Mouse (Mus musculus) macrophage (primary cell): Measurements from ENCODE around the gene Scamp2. TPM values are rescaled to one million over a fixed set of nuclear protein-coding genes. Genes with fewer than 3 reads are reported as not detected.

Experiments used
- H3K27ac ChIP-seq: fragments of 350-480 bp; formaldehyde crosslinking; 2 replicates; pipeline ENCODE4 v1.9.0; 2021
- H3K36me3 ChIP-seq: fragments of 350-480 bp; formaldehyde crosslinking; 2 replicates; pipeline ENCODE4 v1.9.0; 2021; ENCODE audit errors: inconsistent target
- H3K4me3 ChIP-seq: fragments of 350-480 bp; formaldehyde crosslinking; 2 replicates; pipeline ENCODE4 v1.9.0; 2021; ENCODE audit errors: inconsistent target
- H3K79me2 ChIP-seq: fragments of 350-480 bp; formaldehyde crosslinking; 2 replicates; pipeline ENCODE4 v1.9.0; 2021; ENCODE audit errors: inconsistent target
- WGBS: methylation state at CpG from one replicate; pipeline ENCODE4 v1.1.7; 2026; ENCODE audit warnings: inconsistent platforms; ENCODE audit not compliant: missing documents; 5-methylcytosine and 5-hydroxymethylcytosine counted together
- polyA plus RNA-seq: library from polyadenylated mRNA; stranded (reverse); fragments of 250-400 nt; gene quantifications from 3 replicates; pipeline ENCODE4 v1.2.4, GENCODE M21; 2018; ENCODE audit warnings: inconsistent platforms

The Scamp2 gene
- polyA plus RNA-seq, 1 experiment from 2014 or later, result 90.8 TPM

- H3K27ac ChIP-seq, result no peak overlapping the region
- peaks cover 40% of the 10 kb centered on the region for H3K36me3 ChIP-seq
- WGBS, result 91% methylated on average over 12 of the region's 12 CpGs
- no peak overlapping the region for H3K4me3 ChIP-seq
- H3K79me2 ChIP-seq, result no peaks in the 10 kb centered on the region
These were observed 32.9 kb downstream of the Scamp2 start for GRCm38 (mm10) chr9:57593454-57594173.

GRCm38 (mm10) chr9:57594174-57594509 lies 33.4 kb downstream of the Scamp2 start:
- no peak overlapping the region for H3K27ac ChIP-seq
- WGBS, result 93% methylated on average over 9 of the region's 9 CpGs
- no peak overlapping the region for H3K4me3 ChIP-seq
- H3K79me2 ChIP-seq, result no peaks in the 10 kb centered on the region
- H3K36me3 ChIP-seq, result peaks cover 40% of the 10 kb centered on the region

GRCm38 (mm10) chr9:57597265-57597664 lies 36.5 kb downstream of the Scamp2 start:
- H3K27ac ChIP-seq, result no peak overlapping the region
- 89% methylated on average over 6 of the region's 8 CpGs for WGBS

GRCm38 (mm10) chr9:57597929-57598382 lies 37.2 kb downstream of the Scamp2 start:
- 72% methylated on average over 4 of the region's 4 CpGs for WGBS
- Histone ChIP-seq H3K4me3 (no peak overlapping the region), H3K27ac (no peak overlapping the region)

More at GRCm38 (mm10) chr9:57597265-57597664, 36.5 kb downstream of the Scamp2 start:
- no peak overlapping the region for H3K4me3 ChIP-seq
- no peaks in the 10 kb centered on the region for H3K79me2 ChIP-seq
- H3K36me3 ChIP-seq, result peaks cover 32% of the 10 kb centered on the region

GRCm38 (mm10) chr9:57598851-57599563 lies 38.3 kb downstream of the Scamp2 start:
- WGBS, result 83% methylated on average over 6 of the region's 8 CpGs
- no peak overlapping the region for H3K4me3 ChIP-seq

More at GRCm38 (mm10) chr9:57597929-57598382, 37.2 kb downstream of the Scamp2 start:
- no peaks in the 10 kb centered on the region for H3K79me2 ChIP-seq
- peaks cover 25% of the 10 kb centered on the region for H3K36me3 ChIP-seq

GRCm38 (mm10) chr9:57600620-57601352 lies 40.0 kb downstream of the Scamp2 start:
- no peaks in the 10 kb centered on the region for H3K36me3 ChIP-seq
- H3K4me3 ChIP-seq, result no peak overlapping the region
- 39% methylated on average over 3 of the region's 3 CpGs for WGBS
- H3K79me2 ChIP-seq, result no peaks in the 10 kb centered on the region
- no peak overlapping the region for H3K27ac ChIP-seq

More at GRCm38 (mm10) chr9:57598851-57599563, 38.3 kb downstream of the Scamp2 start:
- no peaks in the 10 kb centered on the region for H3K79me2 ChIP-seq
- no peak overlapping the region for H3K27ac ChIP-seq
- H3K36me3 ChIP-seq, result peaks cover 15% of the 10 kb centered on the region

GRCm38 (mm10) chr9:57601353-57601706 lies 40.6 kb downstream of the Scamp2 start:
- 71% methylated on average over 2 of the region's 2 CpGs for WGBS
- H3K79me2 ChIP-seq, result no peaks in the 10 kb centered on the region
- H3K27ac ChIP-seq, result no peak overlapping the region
- H3K36me3 ChIP-seq, result no peaks in the 10 kb centered on the region
- H3K4me3 ChIP-seq, result no peak overlapping the region

GRCm38 (mm10) chr9:57602098-57602497 lies 41.4 kb downstream of the Scamp2 start:
- 79% methylated on average over 8 of the region's 8 CpGs for WGBS
- Histone ChIP-seq H3K79me2 (no peaks in the 10 kb centered on the region), H3K4me3 (no peak overlapping the region), H3K27ac (no peak overlapping the region), H3K36me3 (no peaks in the 10 kb centered on the region)

- Histone ChIP-seq H3K36me3 (no peaks in the 10 kb centered on the region), H3K27ac (no peak overlapping the region), H3K79me2 (no peaks in the 10 kb centered on the region), H3K4me3 (no peak overlapping the region)
- 80% methylated on average over 4 of the region's 4 CpGs for WGBS
These were observed 44.1 kb downstream of the Scamp2 start for GRCm38 (mm10) chr9:57604875-57605274.

- Histone ChIP-seq H3K36me3 (no peaks in the 10 kb centered on the region), H3K79me2 (no peaks in the 10 kb centered on the region), H3K4me3 (no peak overlapping the region), H3K27ac (no peak overlapping the region)
- WGBS, result 25% methylated on average over 9 of the region's 9 CpGs
These were observed 44.8 kb downstream of the Scamp2 start for GRCm38 (mm10) chr9:57605503-57605902.

- H3K79me2 ChIP-seq, result no peaks in the 10 kb centered on the region
- WGBS, result 10% methylated on average over 19 of the region's 24 CpGs
- H3K4me3 ChIP-seq, result no peak within 1 kb of the TSS
- no peak within 1 kb of the TSS for H3K27ac ChIP-seq
- no peaks in the 10 kb centered on the region for H3K36me3 ChIP-seq
These were observed 45.6 kb downstream of the Scamp2 start, which contains the start of gene Cplx3 for GRCm38 (mm10) chr9:57606139-57606851. Gene Cplx3 (minus strand): TSS chr9:57606281.

GRCm38 (mm10) chr9:57609803-57610202 lies 49.1 kb downstream of the Scamp2 start:
- 61% methylated on average over 3 of the region's 3 CpGs for WGBS
- no peak overlapping the region for H3K4me3 ChIP-seq
- no peaks in the 10 kb centered on the region for H3K36me3 ChIP-seq
- H3K27ac ChIP-seq, result no peak overlapping the region
- no peaks in the 10 kb centered on the region for H3K79me2 ChIP-seq

GRCm38 (mm10) chr9:57610359-57610826 lies 49.6 kb downstream of the Scamp2 start:
- Histone ChIP-seq H3K79me2 (no peaks in the 10 kb centered on the region), H3K36me3 (no peaks in the 10 kb centered on the region)
- WGBS, result 50% methylated on average over 3 of the region's 3 CpGs

GRCm38 (mm10) chr9:57612587-57612986 lies 51.8 kb downstream of the Scamp2 start:
- no peak overlapping the region for H3K27ac ChIP-seq
- H3K79me2 ChIP-seq, result no peaks in the 10 kb centered on the region
- WGBS, result 78% methylated on average over 7 of the region's 7 CpGs
- H3K36me3 ChIP-seq, result no peaks in the 10 kb centered on the region
- no peak overlapping the region for H3K4me3 ChIP-seq

More at GRCm38 (mm10) chr9:57610359-57610826, 49.6 kb downstream of the Scamp2 start:
- Histone ChIP-seq H3K4me3 (no peak overlapping the region), H3K27ac (no peak overlapping the region)
